Mouse (Mus musculus) G1E-ER4 (cell line): ENCODE data around the gene Tmod1. TPM values are rescaled to one million over a fixed set of nuclear protein-coding genes. Genes with fewer than 3 reads are reported as not detected.

Experiments used
- GATA1 ChIP-seq: IDR thresholded peaks from one replicate; pipeline ENCODE4 v1.8.0; 2012; ENCODE audit warnings: low read length, inconsistent platforms
- polyA plus RNA-seq: library from polyadenylated mRNA; stranded (reverse); fragments of >175 nt; gene quantifications from 2 replicates; pipeline ENCODE4 v1.2.3, GENCODE M21; 2012

Tmod1 gene
- polyA plus RNA-seq, 1 experiment = 2.1 TPM

DNA sequence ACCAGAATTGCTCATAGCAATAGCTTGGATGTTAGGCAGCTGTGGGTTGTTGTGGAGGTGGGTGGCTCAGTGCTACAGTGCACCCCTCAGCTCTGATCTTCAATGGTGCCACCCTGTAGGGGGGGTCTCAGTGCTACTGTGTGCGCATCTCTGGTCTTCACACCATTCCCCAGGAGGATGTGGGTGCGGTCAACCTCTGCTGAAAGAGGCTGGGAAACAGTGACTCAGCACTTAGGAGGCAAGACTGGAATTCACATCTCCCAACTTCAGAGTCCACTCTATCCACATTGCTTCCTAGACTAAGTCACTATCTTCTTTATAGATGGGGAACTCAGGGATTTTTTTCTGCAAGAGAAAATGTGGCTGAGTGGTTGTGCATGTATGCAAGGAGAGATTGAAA is 58.9 kb downstream of the Tmod1 start:
- no peak for TF ChIP-seq GATA1

DNA sequence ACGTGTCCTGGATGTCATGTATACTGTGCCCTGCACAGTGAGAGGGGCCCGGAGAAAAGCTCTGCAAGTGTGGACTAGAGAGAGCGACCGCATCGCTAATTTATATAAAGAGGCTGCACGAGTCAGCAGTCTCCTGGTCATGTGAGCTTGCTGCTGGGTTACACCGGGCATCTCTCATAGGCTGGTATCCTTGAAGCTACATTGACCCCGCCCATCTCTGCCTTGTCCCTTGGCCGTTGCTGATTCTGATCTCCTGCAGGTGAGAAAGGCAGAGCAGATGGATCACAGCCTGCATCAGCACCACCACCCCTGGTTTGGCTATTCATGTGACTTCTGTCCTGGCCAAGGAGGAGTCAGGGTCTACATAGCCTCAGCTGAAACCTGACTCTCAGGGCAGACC is 60.4 kb downstream of the Tmod1 start:
- TF ChIP-seq GATA1 = no peak

GRCm38 (mm10) chr4:46100539-46100938 is 61.8 kb downstream of the Tmod1 start:
- no peak for TF ChIP-seq GATA1

DNA sequence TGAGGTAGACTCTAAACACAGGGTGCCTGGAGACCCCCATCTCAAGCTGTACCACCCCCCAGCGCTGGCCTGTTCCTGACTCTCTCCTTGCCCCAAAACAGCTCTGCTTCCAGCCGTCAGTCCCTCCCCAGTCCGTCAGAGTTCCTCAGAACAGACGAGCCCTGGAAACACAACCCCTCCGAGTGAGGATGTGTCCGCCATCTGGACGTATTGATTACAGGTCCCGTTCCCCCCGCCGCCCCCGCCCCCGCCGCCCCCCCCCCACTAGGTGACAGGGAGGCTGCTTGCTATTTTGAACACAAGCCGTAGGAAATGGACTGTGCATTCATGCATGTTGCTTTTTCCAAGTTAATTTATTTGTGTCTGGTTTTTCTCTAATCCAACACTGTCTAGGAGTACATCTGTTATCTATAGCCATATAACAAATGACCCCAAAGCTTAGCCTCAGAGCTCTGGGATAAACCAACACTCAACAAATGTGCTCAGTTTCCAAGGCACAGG is 62.5 kb downstream of the Tmod1 start:
- no peak for TF ChIP-seq GATA1

DNA sequence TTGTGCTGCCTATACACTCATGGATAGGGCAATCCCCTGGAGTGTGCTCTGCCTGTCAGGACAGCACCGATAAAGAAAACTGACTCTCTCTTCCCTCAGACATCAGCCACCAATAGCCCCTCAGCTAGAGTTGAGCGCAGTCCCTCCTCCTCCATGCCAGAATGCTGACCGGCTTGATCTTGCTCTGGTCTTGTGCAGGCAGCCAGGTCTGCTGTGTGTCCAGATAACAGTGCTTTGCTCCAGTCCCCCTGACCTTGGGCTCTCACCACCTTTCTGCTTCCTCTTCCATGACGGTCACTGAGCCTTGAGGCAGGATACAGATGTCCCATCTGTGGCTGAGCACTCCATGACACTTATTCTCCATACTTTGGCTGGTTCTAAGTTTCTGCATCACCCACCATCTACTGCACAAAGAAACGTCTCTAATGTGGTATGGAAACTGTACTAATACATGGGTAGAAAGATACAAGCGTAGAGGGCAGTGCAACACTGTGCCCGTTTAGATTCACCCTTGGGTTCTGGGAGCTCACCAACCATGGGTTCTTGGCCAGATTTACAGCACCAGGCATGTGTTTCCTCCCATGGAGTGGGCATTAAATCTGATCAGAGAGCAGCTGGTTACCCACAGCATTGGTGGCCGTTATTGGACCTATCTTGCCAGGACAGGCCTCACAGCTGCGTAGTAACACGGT is 63.5 kb downstream of the Tmod1 start:
- TF ChIP-seq GATA1 = no peak

GRCm38 (mm10) chr4:46110084-46110483 is 71.3 kb downstream of the Tmod1 start:
- TF ChIP-seq GATA1 = no peak

- no peak for TF ChIP-seq GATA1
Measured at GRCm38 (mm10) chr4:46111361-46111760, 72.6 kb downstream of the Tmod1 start.

DNA sequence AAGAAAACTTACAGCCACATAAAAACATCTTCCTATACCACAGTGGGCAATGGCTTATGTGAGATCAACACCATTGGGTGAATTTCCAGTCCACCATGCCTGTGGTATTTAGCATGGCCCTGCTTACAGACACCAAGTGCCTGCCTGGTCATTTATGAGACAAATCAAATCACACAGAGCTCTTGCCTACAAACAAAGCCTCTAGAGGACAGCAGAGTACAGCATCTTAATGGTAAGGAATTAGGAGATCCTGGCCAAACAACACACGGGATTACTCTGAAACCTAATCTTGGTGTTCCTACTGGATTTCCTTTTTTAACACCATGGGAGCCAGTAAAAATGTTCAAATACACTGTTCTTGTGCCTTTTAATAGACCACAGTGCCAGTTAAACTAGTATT is 76.6 kb downstream of the Tmod1 start:
- TF ChIP-seq GATA1 = no peak

DNA sequence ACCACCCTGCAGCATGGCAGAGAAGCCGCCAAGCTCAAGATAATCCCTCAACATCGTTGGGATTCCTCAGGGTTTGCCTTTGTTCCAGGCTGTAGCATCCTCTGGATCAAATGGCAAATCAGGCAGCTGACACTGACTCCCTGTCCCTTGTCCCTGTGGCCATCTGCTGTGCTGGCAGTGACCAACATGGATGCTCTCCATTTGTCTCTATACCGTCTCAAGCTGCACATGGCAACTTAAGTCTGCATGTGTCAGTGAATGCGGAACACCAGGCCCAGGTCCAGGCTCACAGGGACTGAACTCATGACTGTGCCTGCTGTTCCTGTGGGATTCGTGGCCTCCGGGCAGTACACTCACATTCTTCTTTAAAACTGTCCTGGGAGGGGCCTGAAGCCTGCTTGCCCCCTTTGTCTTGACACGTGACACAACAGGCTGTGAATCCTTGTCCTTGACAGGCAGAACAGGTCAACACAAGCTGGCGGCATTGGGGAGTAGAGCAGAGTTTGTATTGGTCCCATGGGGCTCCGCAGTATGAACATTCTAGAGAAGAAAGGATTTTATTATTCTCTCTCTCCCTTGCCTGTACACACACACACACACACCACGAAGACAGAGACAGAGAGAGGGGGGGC is 77.9 kb downstream of the Tmod1 start:
- no peak for TF ChIP-seq GATA1

DNA sequence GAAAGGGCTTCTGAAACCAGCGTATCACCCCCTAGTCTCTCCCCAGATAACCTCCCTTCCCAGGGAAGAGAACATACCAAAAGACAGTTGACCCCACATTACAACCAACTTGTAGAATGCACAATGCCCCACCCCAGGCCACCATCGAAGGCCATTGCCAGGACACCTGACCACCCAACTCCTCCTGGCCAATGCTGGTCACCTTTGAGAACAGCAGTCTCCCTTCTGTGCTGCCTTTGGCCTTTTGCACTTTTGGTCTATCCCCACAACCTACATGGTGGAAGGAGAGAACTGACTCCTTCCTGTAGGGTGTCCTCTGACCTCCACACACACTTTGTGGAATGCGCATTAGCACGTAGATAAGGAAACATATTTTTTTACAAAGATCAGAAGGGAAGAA is 78.8 kb downstream of the Tmod1 start:
- no peak for TF ChIP-seq GATA1

GRCm38 (mm10) chr4:46119514-46120094 is 80.9 kb downstream of the Tmod1 start:
- no peak for TF ChIP-seq GATA1

DNA sequence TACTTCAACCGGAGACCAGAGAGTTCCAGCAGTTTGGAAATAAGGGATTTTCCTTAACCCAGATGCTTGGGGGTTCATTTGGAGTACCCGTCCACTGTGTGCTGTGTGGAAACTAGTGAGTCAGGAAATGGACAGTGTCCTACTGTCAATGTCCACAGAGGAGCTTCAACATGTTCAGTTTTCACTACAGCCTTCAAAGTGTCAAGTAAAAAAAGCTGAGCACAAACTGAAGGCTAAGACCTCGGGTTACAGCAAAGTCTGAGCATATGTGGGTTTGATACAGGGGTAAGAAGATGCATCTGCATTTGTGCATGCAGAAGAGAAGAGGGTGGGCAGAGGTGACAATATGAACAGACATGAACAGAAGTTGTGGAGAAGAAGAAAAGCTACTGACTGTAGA is 82.0 kb downstream of the Tmod1 start:
- no peak for TF ChIP-seq GATA1

GRCm38 (mm10) chr4:46123358-46123757 is 84.6 kb downstream of the Tmod1 start:
- no peak for TF ChIP-seq GATA1

- TF ChIP-seq GATA1 = no peak
Measured at GRCm38 (mm10) chr4:46126541-46126940, 87.8 kb downstream of the Tmod1 start.

DNA sequence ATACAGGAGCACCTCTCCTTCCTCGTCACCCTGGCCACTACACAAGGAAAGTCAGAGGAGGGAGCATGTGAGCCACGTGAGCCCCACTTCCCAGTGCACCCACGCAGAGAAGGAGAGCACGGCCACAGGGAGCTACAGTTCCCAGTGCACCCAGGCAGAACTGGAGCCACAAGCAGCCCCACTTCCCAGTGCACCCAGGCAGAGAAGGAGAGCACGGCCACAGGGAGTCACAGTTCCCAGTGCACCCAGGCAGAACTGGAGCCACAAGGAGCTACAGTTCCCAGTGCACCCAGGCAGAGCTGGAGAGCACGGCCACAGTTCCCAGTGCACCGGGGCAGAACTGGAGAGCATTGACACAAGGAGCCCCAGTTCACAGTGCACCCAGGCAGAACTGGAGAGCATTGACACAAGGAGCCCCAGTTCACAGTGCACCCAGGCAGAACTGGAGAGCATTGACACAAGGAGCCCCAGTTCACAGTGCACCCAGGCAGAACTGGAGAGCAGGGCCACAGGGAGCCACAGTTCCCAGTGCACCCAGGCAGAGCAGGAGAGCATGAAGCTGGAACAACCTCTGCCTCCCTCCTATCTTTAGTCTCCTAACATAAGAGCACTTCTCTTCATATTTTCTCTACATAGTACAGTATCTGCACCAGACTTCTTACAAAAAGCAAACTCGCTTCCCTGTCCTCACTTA is 90.7 kb downstream of the Tmod1 start:
- no peak for TF ChIP-seq GATA1

GRCm38 (mm10) chr4:46130221-46130620 is 91.5 kb downstream of the Tmod1 start:
- TF ChIP-seq GATA1 = no peak
